Mouse (Mus musculus) erythroid progenitor cell, adult 5-6 weeks (primary cell): ENCODE results near the gene Abr. TPM values are rescaled to one million over a fixed set of nuclear protein-coding genes. Genes with fewer than 3 reads are reported as not detected.

ENCODE experiments used
- ATAC-seq: replicated peaks from 2 replicates; pipeline ENCODE4 v1.8.0; 2016; ENCODE audit warnings: moderate number of reproducible peaks, mild to moderate bottlenecking, moderate TSS enrichment, inconsistent platforms; ENCODE audit not compliant: poor library complexity, low FRiP score, severe bottlenecking
- total RNA-seq, 2 experiments: library from RNA; stranded (forward) in 1 of 2; stranded (reverse) in 1 of 2; fragments of 150-400 nt in 1 of 2; fragments of 186-747, 209-891 nt in 1 of 2; gene quantifications; 2 replicates each; pipeline versions ENCODE4 v1.2.3 to v1.2.4; 2015 to 2017; ENCODE audit warnings: low replicate concordance in 2 of 2

Gene Abr
- total RNA-seq, 2 experiments from 2014 or later: 7.0 to 10.9 TPM

DNA sequence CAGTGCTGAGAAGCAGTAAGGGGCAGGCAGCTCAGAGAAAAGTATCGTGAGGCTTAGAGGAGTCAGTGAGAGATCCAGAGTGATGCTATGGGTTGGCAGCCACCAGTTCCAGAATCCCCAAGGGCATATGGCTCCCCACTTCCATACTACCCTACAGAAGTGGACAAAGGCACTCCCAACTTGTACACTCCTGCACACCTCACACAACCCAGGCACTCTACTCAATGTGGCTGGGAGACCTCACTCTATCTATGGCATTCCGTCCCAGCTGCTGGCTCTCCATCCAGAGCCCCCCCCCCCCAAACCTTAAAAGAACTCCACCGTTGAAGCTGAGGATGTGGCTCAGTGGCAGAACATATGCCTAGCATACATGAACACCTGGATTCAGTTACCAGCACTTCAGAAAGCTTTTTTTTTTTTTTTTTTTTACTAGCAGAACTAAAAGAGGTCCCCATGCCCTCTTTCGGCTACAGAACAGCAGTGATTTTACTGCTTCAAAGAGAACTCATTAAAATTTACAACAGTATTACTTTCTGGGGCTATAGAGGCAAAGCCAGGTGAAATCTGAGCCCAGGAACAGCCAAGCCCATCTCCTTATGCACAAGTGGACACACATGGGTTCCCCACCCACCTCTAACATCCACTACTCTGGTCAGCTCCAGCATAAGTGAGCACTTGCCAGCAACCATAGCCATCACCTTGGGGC lies 96.3 kb downstream of the Abr start:
- no peak for ATAC-seq

DNA sequence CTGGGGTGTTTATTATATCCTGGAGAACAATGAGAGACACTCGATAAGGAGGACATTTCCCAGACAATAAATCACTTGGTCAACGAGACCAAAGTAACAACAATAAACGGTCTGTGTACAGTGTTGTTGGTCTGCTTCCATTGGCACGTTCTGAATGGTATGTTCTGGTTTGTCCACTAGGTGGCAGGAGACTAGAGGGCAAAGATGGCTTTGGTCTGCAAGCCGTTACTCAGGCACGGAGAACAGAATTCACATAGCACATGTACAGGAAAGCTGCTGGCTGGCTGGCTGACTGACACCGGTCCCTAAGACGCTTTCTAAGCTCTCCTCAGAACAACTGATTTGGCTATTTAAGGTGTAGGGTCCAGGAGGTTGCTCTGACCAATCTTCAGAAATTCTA lies 97.2 kb downstream of the Abr start:
- ATAC-seq: peak; percentile 64; the same call in 1 of the 2 replicates

GRCm38 (mm10) chr11:76523356-76523755 lies 98.8 kb downstream of the Abr start:
- ATAC-seq: no peak

- no peak for ATAC-seq
Observed at GRCm38 (mm10) chr11:76520889-76521288, 101.2 kb downstream of the Abr start.

DNA sequence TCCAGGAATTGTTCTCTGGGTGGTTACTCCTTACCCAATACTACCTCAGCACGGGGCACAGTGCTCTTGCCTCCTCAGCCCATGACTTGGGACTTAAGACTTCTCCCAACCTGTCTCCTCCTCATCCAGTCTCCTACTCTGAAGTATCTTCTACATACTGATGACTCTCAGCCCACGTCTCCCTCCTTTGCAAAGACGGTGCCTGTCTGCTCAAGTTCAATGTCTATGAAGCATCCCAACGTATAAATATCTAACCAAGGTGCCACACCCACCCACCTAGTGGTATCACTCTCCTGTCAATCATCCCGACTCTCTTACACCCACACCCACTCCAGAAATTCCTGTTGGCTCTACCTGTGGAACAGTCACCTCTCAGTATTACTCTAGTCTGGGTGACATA lies 103.5 kb downstream of the Abr start:
- ATAC-seq: no peak

DNA sequence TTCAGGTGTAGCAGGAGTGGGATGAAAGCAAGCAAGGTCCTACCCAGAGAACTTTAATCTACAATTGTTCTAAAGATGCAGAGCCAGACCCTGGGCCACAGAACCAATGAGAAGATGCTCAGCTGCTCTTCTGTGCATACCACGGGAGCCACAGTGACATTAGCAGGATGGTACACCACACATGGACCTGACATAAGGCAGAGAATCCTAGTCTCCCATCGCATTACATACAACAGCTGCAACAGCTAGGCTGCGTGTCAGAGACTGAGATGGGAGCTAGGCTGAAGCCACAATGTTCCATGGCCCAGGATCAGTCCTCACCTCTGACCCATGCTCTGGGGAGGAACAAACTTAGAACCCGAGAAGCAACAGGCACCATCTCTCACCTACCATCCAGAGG lies 104.0 kb downstream of the Abr start:
- no peak for ATAC-seq

- no peak for ATAC-seq
Observed at GRCm38 (mm10) chr11:76516951-76517350, 105.2 kb downstream of the Abr start.

DNA sequence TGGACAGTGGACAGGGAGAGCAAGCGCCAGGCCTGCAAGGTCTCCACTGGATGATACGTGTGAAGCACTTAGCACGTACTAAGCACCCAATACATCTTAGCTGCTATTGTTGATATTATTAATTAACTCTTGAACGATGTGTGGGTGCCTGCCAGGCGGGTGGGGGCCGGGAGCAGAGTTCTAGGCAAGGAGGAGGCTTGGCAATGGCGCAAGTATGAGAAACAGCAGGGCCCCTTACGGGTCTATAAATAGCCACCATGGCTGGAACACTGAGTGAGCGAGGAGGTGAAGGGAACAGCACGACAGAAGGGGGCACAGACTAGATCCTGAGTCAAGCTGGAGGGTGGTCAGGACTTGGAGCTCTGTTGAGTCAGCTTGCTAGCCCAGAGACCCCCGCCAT lies 107.0 kb downstream of the Abr start:
- no peak for ATAC-seq

DNA sequence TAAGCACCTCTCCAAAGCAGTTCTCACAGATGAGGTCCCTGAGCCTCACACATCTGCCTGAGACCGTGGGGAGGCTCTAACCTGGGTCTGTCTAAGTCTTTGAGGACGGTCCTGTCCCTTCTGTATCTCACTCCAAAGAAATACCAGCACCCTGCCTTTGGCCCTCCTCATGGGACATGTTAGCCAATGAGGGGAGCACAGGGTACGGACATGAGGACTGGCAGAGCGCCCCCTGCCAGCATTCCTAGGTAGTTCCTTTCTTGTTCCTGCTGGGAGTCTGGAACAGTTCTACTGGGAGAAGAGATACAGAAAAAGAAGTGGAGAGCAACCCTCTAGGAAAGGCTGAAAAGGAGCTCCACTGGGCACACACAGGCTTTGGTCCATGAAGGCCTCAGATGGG lies 111.1 kb downstream of the Abr start:
- no peak for ATAC-seq

- ATAC-seq: no peak
Observed at GRCm38 (mm10) chr11:76509751-76510723, 112.1 kb downstream of the Abr start.

DNA sequence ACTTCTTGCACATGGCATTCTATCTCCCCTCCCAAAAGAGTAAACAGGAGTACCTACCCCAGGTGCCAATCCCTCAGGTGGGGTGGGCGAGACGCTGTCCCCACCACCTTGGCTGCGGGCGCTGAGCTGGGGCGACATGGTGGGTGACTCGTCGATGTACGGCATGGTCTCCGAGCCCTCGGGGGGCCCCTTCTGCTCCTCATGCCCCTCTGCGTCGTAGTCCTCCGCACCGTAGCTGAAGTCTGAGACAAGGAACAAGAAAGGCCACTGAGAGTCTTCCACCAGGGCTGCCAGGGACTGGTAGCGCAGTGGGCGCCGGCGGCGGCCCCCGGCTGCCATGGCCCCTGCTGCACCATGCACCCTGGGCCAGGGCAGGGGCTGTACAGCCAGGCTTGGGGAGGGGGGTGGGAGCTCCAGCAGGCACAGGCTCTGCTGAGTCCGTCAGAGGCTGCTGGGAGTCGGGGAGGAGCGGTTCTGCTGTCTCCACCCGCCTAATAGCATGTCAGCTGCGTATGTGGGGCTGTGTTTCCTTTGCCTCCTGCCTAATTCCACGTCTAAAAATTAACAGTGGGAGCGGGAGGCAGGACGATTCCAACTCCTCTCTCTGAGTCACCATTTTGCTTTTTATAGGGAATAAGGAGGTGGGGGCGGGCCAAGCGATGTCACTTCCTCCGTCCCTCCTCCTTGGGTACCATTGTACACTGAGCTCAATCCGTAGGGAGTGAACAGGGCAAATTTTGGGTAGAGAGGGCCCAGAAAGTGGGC lies 113.1 kb downstream of the Abr start:
- no peak for ATAC-seq

- no peak for ATAC-seq
Observed at GRCm38 (mm10) chr11:76508125-76508524, 114.0 kb downstream of the Abr start.

DNA sequence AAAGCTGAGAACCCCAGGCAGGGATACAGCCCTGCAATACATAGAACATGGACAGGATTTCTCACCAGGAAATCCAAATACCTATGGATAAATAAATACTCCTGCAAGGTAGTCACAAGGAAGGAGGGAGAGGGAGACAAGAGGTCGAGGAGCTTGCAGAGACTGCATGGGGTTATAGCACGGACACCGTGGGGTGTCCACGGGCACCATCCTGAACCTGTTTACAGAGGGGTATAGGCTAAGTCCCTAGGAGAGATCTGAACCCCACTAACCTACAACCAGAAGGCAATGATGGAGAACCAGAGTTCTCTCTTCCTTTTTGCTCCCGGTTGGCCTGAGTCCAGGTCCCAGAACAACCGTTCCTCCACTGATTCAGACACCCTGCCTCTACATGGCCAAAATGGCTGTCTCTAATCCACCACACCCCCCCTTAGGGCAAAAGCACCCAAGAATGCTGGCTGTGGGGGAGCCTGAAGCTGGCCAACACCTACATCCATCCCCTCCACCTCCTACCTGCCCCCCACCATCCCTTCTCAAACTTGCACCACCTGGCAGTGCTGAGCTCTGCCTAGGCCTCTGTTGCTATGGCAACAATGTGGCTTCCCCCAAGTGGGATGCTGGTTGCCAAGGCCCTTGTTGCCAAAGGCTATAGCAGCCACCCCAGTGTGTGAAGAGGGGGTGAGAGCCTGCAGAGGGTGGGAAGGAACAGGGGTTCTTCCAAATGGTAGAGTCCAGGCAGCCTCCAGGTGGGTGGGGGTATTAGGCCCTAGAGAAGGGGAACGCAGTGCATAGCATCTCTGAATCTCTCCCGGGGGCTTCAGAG lies 114.6 kb downstream of the Abr start:
- no peak for ATAC-seq

DNA sequence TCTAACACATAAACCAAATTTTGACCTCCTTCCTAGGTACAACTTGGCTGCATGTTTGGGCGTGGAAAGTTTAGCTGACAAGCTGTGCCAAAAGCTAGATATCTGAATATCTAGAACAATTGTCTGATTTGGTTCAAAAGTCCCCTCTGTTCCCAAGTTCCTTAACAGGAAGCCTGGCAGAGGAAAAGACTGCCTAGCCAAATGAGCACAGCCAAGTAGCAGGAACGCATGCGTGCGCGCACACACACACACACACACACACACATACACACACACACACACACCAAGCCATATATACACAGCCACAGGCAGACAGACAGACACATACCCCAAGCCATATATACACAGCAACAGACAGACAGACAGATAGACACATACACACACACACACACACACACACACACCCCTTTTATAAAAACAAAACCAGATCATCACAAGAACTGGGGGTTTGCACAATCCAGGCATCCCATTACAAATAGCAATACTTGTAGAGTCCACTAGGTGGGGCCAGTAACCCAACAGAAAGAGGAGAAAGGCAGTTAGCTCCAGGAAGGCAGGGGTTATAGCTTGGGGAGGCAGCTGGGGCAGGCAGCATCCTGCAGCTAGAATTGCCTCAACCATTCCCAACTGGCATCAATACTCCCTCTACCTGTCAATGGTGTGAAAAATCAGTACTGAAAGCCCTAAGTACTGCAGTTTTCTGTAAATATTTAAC lies 115.4 kb downstream of the Abr start:
- no peak for ATAC-seq

GRCm38 (mm10) chr11:76505106-76505505 lies 117.0 kb downstream of the Abr start:
- ATAC-seq: no peak

- no peak for ATAC-seq
Observed at GRCm38 (mm10) chr11:76504058-76504457, 118.1 kb downstream of the Abr start.

- ATAC-seq: no peak
Observed at GRCm38 (mm10) chr11:76499987-76500386, 122.1 kb downstream of the Abr start.

DNA sequence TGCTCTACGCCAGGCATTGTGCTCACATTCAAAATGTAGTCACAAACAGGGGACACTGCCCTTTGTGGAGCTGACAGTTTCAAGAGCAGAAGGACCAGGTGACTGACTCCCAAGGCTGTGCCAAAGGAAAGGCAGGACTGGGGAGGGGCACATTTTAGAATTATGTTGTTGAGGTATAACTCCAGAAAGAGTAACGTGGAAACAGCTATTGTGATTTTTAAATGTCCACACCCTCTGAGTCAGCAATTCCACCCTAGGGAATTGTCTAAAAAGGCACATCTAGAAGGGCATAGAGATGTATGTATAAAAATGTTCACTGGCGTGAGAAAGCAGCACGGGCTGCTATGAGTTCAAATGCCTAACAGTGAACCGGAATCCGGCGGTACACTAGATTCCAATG lies 122.5 kb downstream of the Abr start:
- ATAC-seq: no peak

DNA sequence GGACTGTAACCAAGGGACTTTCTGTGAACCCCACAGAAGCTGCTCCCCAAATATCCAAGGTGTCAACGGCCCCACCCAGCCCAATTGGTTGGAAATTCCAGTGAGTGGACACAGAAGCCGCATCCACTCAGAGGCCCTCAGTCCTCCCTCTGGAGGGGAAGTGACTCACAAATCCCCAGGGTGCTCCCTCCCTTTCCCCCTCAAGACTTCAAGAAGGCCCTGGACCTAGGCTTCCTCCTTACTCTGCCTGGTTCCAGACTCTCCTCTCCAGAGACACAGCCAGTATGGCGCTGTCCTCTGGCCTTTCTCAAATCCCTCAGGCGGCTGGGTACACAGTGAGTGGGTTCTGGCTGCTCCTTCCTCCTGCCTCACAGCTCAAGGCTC lies 124.4 kb downstream of the Abr start:
- ATAC-seq: no peak
